ENCODE assay signal across 12 mouse cellular contexts in the genomic region with DNA sequence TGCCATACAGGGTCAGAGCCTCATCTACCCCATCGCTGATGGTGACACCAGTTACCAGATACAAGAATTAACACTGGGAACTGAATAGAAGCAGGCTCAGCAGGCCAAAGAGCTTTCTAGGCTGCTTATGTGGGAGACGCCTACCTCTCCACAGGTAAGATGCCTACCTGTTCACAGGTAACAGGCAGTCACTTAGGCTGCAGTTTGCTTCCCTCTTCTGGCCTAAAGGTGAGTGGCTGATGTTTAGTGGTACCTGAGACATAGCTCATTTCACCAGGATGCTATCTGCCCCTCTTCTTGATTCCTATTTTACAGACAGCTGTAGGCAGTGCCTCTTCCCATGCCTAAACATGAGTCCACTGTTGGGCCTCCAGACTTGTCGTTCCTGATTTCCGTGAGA.
"Had no signal": no experiment of that assay in that cellular context is flagged by ENCODE, and none has a peak within 500 bp of the region (broad histone marks: within the 10 kb centered on the region; RNA-seq: fewer than 3 reads in every experiment).

No protein-coding gene starts in this region.

- H3K27ac ChIP-seq: hindbrain, postnatal 0 days; left cerebral cortex, adult 2 months; limb, embryonic 15.5 days; liver, embryonic 13.5 days; macrophage had no signal

- H3K4me3 ChIP-seq: left cerebral cortex, adult 2 months; limb, embryonic 15.5 days; liver, embryonic 13.5 days; megakaryocyte, embryonic 14.5 days had no signal

- H3K9ac ChIP-seq: limb, embryonic 15.5 days; liver, embryonic 13.5 days; liver, postnatal 0 days had no signal

- H3K4me2 ChIP-seq: limb, embryonic 15.5 days; liver, embryonic 13.5 days; midbrain, embryonic 11.5 days had no signal

- DNase-seq: kidney, adult 8-10 months; liver, embryonic 13.5 days; liver, postnatal 0 days; right cerebral cortex, adult 18-20 months; right cerebral cortex, postnatal 25 days; thymus, postnatal 4 days had no signal

- ATAC-seq: hindbrain, postnatal 0 days; liver, postnatal 0 days had no signal

- H3K9me3 ChIP-seq: limb, embryonic 15.5 days; liver, embryonic 13.5 days had no signal

- H3K36me3 ChIP-seq: limb, embryonic 15.5 days; liver, embryonic 13.5 days had no signal

- H3K27me3 ChIP-seq: limb, embryonic 15.5 days; liver, embryonic 13.5 days; megakaryocyte, embryonic 14.5 days had no signal

- H3K4me1 ChIP-seq: liver, embryonic 13.5 days; megakaryocyte, embryonic 14.5 days had no signal
